Mouse (Mus musculus): ENCODE measurements at regions not wholly inside any gene's neighbourhood (a gene's known extent, or its start where the extent isn't known, plus 50 kb on each side); places are given as distances from the start of the nearest gene placed in this dataset.

DNA sequence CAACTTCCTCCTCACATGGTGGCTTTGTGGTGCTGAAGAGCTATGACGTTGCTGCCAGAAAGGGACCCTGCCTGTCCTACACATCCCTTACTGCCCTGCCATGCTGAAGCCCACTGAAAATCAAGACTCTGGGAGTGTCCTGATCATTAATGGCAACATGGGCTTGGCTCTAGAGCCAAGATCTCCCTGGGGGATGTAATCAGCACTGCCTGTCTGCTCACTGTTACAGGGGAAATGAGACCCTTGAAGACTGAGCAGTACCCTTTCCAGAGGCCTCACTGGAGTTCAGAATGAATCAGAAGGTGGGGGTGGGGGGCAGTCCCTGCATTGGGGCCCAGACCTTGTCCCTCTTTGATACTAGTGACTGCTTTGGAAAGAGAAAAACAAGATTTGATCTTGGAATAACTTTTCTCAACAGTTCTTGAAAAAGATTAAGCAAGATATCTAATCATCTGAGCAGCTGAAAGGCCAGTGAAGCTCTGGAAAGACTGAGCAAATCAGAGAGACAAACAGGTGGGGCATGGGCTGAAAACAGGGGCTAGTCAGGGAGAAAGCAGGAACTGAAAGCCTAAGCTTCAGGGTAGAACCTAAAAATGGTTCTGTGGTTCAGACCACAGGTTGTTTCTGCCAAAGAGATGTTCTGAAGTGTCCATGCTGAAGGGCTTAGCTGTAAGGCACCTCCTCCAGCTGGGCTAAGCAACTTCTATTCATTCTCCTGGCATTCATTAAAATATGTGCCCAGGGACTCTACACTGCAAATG lies 97.1 kb downstream of the Kcna5 start:
- 0 out of 2 replicates have a peak overlapping the region, but pooled peaks have one; percentile 37 for H3K27ac ChIP-seq (ENCODE audit: insufficient read depth, low read depth, low read length)
- H3K4me3 ChIP-seq (ENCODE audit: low read depth, low read length), result no peak overlapping the region
- WGBS, result 55% methylated on average over 1 of the region's 1 CpGs
- no peaks in the 10 kb centered on the region for H3K27me3 ChIP-seq (ENCODE audit: control insufficient read depth, insufficient read depth, low read length)
- no peak for TF ChIP-seq CTCF (IDR thresholded peaks at IDR 0.05; ENCODE audit: extremely low read depth, insufficient read length, insufficient replicate concordance, low read depth, low read length)
- TF ChIP-seq POLR2A (IDR thresholded peaks at IDR 0.05; ENCODE audit: low read depth, low read length), result no peak
- no peaks in the 10 kb centered on the region for H3K4me1 ChIP-seq (ENCODE audit: control insufficient read depth, insufficient read depth, insufficient read length, low read length)
- H3K36me3 ChIP-seq (ENCODE audit: control insufficient read depth, insufficient read depth, low read length), result no peaks in the 10 kb centered on the region

DNA sequence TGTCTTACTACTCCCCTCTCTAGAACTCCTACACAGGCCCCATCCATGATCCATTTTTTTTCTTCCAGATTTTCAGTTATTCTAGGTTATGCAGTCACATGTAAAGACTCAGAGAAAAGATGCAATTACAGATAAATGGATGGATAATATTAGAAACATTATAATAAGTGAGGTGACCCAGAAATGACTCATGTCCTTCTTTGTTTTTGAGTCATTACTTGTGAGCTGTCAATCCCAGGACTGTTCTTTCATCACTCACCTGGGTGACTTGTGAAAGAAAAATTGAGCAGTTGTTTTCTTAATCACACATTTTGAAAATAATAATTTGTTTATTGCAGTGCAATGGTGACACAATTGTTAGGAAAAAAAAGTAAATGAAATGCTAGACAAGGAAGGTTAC lies 108.0 kb downstream of the Kcna5 start:
- no peaks in the 10 kb centered on the region for H3K36me3 ChIP-seq (ENCODE audit: control insufficient read depth, insufficient read depth, low read length)

DNA sequence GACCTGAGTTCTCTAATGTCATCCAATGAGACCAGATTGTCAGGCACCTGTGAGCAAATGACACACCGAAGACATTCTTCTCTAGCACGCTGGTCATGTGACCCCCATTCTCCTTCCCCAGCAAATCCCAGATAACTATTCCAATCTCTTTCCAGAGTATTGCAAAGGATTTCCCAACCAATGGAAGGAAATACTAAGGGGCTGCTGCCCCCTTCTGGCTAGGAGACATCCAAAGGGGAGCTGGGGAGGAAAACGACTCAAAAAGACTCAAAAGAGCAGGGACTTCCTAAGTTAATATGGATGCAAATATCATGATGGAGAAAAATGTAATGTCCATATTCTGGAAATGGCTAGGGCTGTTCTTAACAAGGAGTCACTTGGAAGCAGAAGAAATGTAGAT lies 129.5 kb downstream of the Kcna5 start:
- TF ChIP-seq CTCF (IDR thresholded peaks at IDR 0.05; ENCODE audit: extremely low read depth, insufficient read length, insufficient replicate concordance, low read depth, low read length) (no peak; the same call in 1 of the 2 replicates), POLR2A (IDR thresholded peaks at IDR 0.05; ENCODE audit: low read depth, low read length) (no peak)
- 39% methylated on average over 3 of the region's 3 CpGs for WGBS
- H3K4me1 ChIP-seq (ENCODE audit: control insufficient read depth, insufficient read depth, insufficient read length, low read length), result no peaks in the 10 kb centered on the region
- no peaks in the 10 kb centered on the region for H3K36me3 ChIP-seq (ENCODE audit: control insufficient read depth, insufficient read depth, low read length)
- H3K4me3 ChIP-seq (ENCODE audit: low read depth, low read length), result no peak overlapping the region
- no peak overlapping the region for H3K27ac ChIP-seq (ENCODE audit: insufficient read depth, low read depth, low read length)
- no peaks in the 10 kb centered on the region for H3K27me3 ChIP-seq (ENCODE audit: control insufficient read depth, insufficient read depth, low read length)

More for the DNA sequence above, 108.0 kb downstream of the Kcna5 start:
- no peak overlapping the region for H3K4me3 ChIP-seq (ENCODE audit: low read depth, low read length)
- TF ChIP-seq POLR2A (IDR thresholded peaks at IDR 0.05; ENCODE audit: low read depth, low read length) (no peak), CTCF (IDR thresholded peaks at IDR 0.05; ENCODE audit: extremely low read depth, insufficient read length, insufficient replicate concordance, low read depth, low read length) (no peak)
- no peaks in the 10 kb centered on the region for H3K4me1 ChIP-seq (ENCODE audit: control insufficient read depth, insufficient read depth, insufficient read length, low read length)
- H3K27ac ChIP-seq (ENCODE audit: insufficient read depth, low read depth, low read length), result no peak overlapping the region
- no peaks in the 10 kb centered on the region for H3K27me3 ChIP-seq (ENCODE audit: control insufficient read depth, insufficient read depth, low read length)

DNA sequence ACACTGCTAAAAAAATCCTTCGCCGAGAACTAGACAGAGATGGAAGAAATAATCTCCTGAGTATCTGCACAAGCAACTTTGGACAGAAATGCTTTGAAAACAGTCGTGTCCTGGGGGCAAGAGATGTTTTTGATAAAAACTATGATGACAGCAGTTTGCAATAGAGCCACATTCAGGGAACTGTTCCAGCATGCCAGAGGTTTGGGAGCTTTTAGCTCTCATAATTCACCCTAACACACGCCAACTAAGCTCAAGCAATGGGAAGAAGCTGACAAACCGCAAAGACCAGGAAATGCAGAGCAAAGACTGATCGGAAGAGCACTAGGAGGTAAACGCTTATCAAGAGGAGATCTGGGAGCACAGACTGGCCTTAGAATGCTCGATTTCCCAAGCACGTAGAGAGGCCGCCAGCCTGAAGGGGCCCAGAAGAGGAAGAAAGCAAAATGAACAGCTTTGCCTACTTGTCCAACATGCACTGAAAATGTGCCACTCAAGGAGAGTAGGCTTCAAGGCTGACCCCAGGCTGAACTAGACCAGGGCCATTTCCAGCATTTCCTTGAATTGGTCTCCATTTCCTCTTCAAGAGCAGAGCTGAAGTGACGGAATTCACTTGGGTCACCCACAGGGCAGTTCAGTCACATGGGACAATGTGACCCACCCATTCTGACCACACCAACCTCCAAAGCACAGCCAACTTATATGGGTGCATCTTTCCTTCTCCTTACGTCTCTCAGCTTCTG lies 130.7 kb downstream of the Kcna5 start:
- Histone ChIP-seq H3K27me3 (ENCODE audit: control insufficient read depth, insufficient read depth, low read length) (no peaks in the 10 kb centered on the region), H3K27ac (ENCODE audit: insufficient read depth, low read depth, low read length) (no peak overlapping the region), H3K36me3 (ENCODE audit: control insufficient read depth, insufficient read depth, low read length) (no peaks in the 10 kb centered on the region), H3K4me1 (ENCODE audit: control insufficient read depth, insufficient read depth, insufficient read length, low read length) (no peaks in the 10 kb centered on the region), H3K4me3 (ENCODE audit: low read depth, low read length) (no peak overlapping the region)
- TF ChIP-seq POLR2A (IDR thresholded peaks at IDR 0.05; ENCODE audit: low read depth, low read length), result no peak
- no peak for TF ChIP-seq CTCF (IDR thresholded peaks at IDR 0.05; ENCODE audit: extremely low read depth, insufficient read length, insufficient replicate concordance, low read depth, low read length)
- WGBS, result 69% methylated on average over 12 of the region's 12 CpGs

DNA sequence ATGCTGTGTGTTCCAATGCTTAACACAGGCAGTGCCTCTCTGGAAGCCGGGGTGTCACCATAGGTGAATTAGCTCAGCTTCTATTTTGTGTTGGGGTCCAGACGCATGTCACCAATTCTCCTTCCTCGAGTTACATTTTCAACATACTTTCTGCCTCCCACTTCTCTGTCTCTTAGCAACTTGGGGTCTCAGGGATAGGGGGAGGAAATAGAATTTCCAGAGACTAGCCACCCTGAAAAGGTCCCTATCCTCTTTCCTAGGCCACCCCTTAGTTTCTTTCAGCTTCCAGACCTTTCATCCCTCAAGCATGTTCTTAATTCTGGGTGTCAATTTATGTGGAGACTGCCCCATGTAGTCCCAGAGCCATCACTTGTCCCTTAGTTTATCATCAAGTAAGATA lies 135.6 kb downstream of the Kcna5 start:
- no peaks in the 10 kb centered on the region for H3K27me3 ChIP-seq (ENCODE audit: control insufficient read depth, insufficient read depth, low read length)

DNA sequence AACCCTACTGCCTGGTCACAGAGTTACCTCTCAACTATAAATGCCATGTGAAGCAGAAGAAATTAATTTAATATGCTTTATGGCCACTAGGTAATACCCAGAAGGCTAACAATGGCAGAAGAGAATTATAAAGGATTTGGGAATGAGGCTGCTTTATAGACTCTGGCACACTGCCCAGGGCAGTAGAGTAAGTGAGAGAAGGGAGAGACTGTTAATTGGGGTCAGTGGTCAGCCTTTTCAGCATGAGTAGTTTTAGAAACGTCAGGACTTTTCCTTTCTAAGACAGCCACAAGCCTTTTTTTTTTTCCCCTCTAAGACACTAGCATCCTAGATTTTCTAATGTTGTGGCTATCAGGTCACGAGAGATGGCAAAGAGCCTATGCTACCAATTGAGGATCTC lies 136.6 kb downstream of the Kcna5 start:
- Histone ChIP-seq H3K36me3 (ENCODE audit: control insufficient read depth, insufficient read depth, low read length) (no peaks in the 10 kb centered on the region), H3K27ac (ENCODE audit: insufficient read depth, low read depth, low read length) (no peak overlapping the region), H3K4me3 (ENCODE audit: low read depth, low read length) (no peak overlapping the region), H3K4me1 (ENCODE audit: control insufficient read depth, insufficient read depth, insufficient read length, low read length) (no peaks in the 10 kb centered on the region), H3K27me3 (ENCODE audit: control insufficient read depth, insufficient read depth, low read length) (no peaks in the 10 kb centered on the region)
- TF ChIP-seq CTCF (IDR thresholded peaks at IDR 0.05; ENCODE audit: extremely low read depth, insufficient read length, insufficient replicate concordance, low read depth, low read length) (no peak), POLR2A (IDR thresholded peaks at IDR 0.05; ENCODE audit: low read depth, low read length) (no peak)
- 54% methylated on average over 2 of the region's 2 CpGs for WGBS

More for the DNA sequence above, 135.6 kb downstream of the Kcna5 start:
- Histone ChIP-seq H3K36me3 (ENCODE audit: control insufficient read depth, insufficient read depth, low read length) (no peaks in the 10 kb centered on the region), H3K27ac (ENCODE audit: insufficient read depth, low read depth, low read length) (no peak overlapping the region), H3K4me1 (ENCODE audit: control insufficient read depth, insufficient read depth, insufficient read length, low read length) (no peaks in the 10 kb centered on the region), H3K4me3 (ENCODE audit: low read depth, low read length) (no peak overlapping the region)
- TF ChIP-seq POLR2A (IDR thresholded peaks at IDR 0.05; ENCODE audit: low read depth, low read length), result no peak
- no peak for TF ChIP-seq CTCF (IDR thresholded peaks at IDR 0.05; ENCODE audit: extremely low read depth, insufficient read length, insufficient replicate concordance, low read depth, low read length)
- 75% methylated on average over 3 of the region's 3 CpGs for WGBS

DNA sequence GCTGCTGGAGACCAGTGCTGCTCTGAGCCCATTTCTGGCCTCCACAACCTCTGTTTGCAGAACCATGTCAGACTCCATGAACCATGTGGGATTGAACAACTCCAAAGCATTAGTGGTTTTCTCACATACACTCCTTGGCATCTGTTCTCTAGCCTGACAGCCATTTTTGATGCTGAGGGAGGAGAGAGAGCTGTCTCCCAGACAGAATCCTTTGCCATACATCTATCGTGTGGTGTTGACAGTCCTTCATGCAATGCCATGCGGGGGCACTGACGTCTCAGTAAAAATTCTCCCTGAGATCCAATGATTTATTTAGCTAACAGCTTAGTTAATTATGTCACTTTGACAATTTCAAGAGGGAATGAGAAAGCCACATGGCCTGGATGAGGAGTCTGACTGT lies 140.2 kb downstream of the Kcna5 start:
- H3K4me1 ChIP-seq (ENCODE audit: control insufficient read depth, insufficient read depth, insufficient read length, low read length), result no peaks in the 10 kb centered on the region
- no peak overlapping the region for H3K27ac ChIP-seq (ENCODE audit: insufficient read depth, low read depth, low read length)
- no peak overlapping the region for H3K4me3 ChIP-seq (ENCODE audit: low read depth, low read length)
- H3K36me3 ChIP-seq (ENCODE audit: control insufficient read depth, insufficient read depth, low read length), result no peaks in the 10 kb centered on the region
- TF ChIP-seq POLR2A (IDR thresholded peaks at IDR 0.05; ENCODE audit: low read depth, low read length), result no peak
- no peak for TF ChIP-seq CTCF (IDR thresholded peaks at IDR 0.05; ENCODE audit: extremely low read depth, insufficient read length, insufficient replicate concordance, low read depth, low read length)
- WGBS, result 88% methylated on average over 3 of the region's 3 CpGs
- no peaks in the 10 kb centered on the region for H3K27me3 ChIP-seq (ENCODE audit: control insufficient read depth, insufficient read depth, low read length)
